Mouse (Mus musculus): ENCODE results near the gene Pcdh7.

DNA sequence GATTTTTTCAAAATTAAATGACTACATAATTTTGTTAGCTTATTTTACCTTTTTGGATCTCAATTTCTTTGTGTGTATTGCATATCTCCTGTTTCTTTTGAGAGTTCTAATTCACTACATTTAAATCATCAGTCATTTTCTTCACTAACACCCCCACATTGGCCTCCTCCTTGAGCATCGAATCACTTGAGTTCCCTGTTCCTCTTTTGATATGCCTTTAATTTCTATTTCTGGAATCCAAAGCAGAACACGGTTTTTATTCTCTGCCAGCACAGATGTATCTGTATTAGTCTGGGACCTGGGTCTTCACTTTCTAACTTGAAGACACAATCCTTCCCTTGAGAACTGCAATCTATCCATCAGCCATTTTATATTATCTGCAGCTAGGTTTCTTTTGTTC, 132.3 kb downstream of the Pcdh7 start:
- TF ChIP-seq POLR2A (IDR thresholded peaks at IDR 0.05; ENCODE audit: insufficient read depth, low read depth, low read length) (no peak), CTCF (IDR thresholded peaks at IDR 0.05; ENCODE audit: insufficient read depth, low read depth, low read length) (no peak)
